Mouse (Mus musculus): ENCODE measurements around the gene Ptprb.

Ptprb gene

GRCm38 (mm10) chr10:116297854-116298253, 22.5 kb downstream of the Ptprb start:
- peak; percentile 59 for DNase-seq

GRCm38 (mm10) chr10:116300824-116301223, 25.5 kb downstream of the Ptprb start:
- DNase-seq, result no peak

GRCm38 (mm10) chr10:116301258-116301657, 25.9 kb downstream of the Ptprb start:
- DNase-seq, result peak; percentile 84

GRCm38 (mm10) chr10:116304355-116304754, 29.0 kb downstream of the Ptprb start:
- DNase-seq, result no peak

GRCm38 (mm10) chr10:116309460-116309859, 34.1 kb downstream of the Ptprb start:
- DNase-seq, result no peak

- peak; percentile 59 for DNase-seq
These were observed 35.3 kb downstream of the Ptprb start for GRCm38 (mm10) chr10:116310516-116311210.

GRCm38 (mm10) chr10:116319246-116319645, 43.9 kb downstream of the Ptprb start:
- DNase-seq, result peak; percentile 87

- DNase-seq, result no peak
These were observed 53.8 kb downstream of the Ptprb start for GRCm38 (mm10) chr10:116329086-116329485.

- peak; percentile 87 for DNase-seq
These were observed 55.1 kb downstream of the Ptprb start for GRCm38 (mm10) chr10:116330458-116330857.

- no peak for DNase-seq
These were observed 55.7 kb downstream of the Ptprb start for GRCm38 (mm10) chr10:116330961-116331510.

- no peak for DNase-seq
These were observed 58.3 kb downstream of the Ptprb start for GRCm38 (mm10) chr10:116333666-116334065.

GRCm38 (mm10) chr10:116334120-116334519, 58.8 kb downstream of the Ptprb start:
- DNase-seq, result no peak

GRCm38 (mm10) chr10:116335328-116335727, 60.0 kb downstream of the Ptprb start:
- no peak for DNase-seq

GRCm38 (mm10) chr10:116341194-116341593, 65.9 kb downstream of the Ptprb start:
- no peak for DNase-seq

GRCm38 (mm10) chr10:116346618-116347184, 71.4 kb downstream of the Ptprb start:
- no peak for DNase-seq

GRCm38 (mm10) chr10:116349004-116349403, 73.7 kb downstream of the Ptprb start:
- DNase-seq, result no peak

- DNase-seq, result no peak
These were observed 75.2 kb downstream of the Ptprb start for GRCm38 (mm10) chr10:116350532-116350931.

GRCm38 (mm10) chr10:116354372-116354771, 79.0 kb downstream of the Ptprb start:
- no peak for DNase-seq

- DNase-seq, result no peak
These were observed 86.9 kb downstream of the Ptprb start for GRCm38 (mm10) chr10:116362181-116362580.

- no peak for DNase-seq
These were observed 87.3 kb downstream of the Ptprb start for GRCm38 (mm10) chr10:116362645-116363044.

- no peak for DNase-seq
These were observed 89.4 kb downstream of the Ptprb start for GRCm38 (mm10) chr10:116364759-116365158.

- no peak for DNase-seq
These were observed 95.8 kb downstream of the Ptprb start for GRCm38 (mm10) chr10:116370991-116371725.

- no peak for DNase-seq
These were observed 98.8 kb downstream of the Ptprb start for GRCm38 (mm10) chr10:116374111-116374510.

- no peak for DNase-seq
These were observed 101.5 kb downstream of the Ptprb start for GRCm38 (mm10) chr10:116376853-116377252.
